Mouse (Mus musculus): ENCODE data around the gene Aftph.

The Aftph gene

GRCm38 (mm10) chr11:20649477-20649876 lies 91.9 kb downstream of the Aftph start:
- peak; percentile 54 for DNase-seq (ENCODE audit: low read depth, low spot score)

DNA sequence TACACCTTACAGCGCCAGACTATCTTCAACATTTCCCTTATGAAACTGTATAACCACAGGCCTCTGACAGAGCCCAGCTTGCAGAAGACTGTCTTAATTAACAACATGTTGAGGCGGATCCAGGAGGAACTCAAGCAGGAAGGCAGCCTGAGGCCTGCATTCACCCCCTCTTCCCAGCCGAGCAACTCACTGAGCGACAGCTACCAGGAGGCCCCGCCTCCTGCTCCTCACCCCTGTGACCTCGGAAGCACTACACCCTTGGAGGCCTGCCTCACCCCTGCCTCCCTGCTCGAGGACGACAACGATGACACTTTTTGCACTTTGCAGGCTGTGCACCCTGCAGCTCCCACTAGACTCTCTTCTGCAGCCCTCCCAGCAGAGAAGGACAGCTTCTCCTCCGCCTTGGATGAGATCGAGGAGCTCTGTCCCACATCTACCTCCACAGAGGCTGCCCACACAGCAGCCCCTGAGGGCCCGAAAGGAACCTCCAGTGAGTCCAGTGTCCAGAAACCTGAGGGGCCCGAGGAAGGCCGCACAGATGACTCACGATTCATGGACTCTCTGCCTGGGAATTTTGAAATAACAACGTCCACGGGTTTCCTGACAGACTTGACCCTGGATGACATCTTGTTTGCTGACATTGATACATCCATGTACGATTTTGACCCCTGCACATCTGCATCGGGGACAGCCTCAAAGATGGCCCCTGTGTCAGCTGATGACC lies 93.3 kb downstream of the Aftph start:
- DNase-seq (ENCODE audit: low read depth, low spot score) = no peak

GRCm38 (mm10) chr11:20646986-20647726 lies 94.2 kb downstream of the Aftph start:
- no peak for DNase-seq (ENCODE audit: low read depth, low spot score)

DNA sequence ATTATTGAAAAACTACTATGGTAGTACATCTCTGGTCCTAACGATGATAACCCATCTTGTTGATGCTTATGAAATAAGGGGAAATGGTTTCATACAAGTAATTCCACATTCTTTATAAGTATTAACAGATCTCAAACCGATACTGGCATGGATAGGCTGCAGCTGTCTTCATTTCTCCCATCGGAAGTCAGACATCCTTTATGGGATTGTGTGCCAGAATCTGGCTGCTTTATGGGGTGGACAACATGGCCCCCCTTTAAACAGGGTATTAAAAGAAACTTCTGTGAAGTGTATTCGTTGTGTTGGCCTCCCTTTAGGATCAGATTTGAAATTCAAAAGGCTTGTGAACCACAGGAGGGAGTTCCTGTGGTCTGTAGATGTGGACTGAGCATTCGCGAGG lies 95.2 kb downstream of the Aftph start:
- DNase-seq (ENCODE audit: low read depth, low spot score) = no peak

DNA sequence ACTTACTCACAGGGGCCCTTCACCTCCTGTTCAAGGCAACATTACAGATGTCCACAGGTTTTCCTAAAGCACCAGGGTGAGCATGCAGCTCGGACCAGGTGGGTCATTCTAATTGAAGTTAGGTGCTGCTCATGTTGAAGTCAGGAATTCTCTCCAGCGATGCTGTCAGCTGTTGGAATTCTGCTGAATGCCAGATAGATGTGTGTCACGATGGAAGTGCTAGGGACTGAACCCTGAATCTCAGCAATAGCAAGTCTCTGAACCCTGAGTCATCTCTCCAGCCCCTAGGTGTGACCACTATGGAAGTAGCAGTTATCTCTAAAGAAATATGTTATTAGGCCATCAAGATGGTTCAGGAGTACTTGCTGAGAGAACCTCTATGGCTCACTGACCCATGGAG lies 95.9 kb downstream of the Aftph start:
- no peak for DNase-seq (ENCODE audit: low read depth, low spot score)

DNA sequence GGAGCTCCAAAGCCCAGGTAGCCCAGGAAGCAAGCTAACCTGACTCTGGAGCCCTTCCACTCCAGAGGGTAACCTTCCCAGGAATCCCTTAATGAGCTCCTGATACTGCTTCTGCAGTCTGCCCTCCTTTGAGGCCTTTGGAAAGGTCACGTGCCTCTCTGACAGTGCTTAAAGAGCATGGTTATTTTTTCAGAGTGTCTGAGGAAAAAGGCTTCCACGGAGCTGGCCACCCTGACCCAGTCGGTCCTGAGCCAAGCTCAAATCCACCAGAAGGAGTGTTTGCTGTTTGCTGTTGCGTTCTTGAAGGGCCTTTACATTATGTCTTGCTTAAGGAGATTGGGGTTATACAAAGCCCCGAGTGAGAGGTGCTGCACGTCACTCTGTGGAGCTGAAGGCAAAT lies 96.5 kb downstream of the Aftph start:
- no peak for DNase-seq (ENCODE audit: low read depth, low spot score)

DNA sequence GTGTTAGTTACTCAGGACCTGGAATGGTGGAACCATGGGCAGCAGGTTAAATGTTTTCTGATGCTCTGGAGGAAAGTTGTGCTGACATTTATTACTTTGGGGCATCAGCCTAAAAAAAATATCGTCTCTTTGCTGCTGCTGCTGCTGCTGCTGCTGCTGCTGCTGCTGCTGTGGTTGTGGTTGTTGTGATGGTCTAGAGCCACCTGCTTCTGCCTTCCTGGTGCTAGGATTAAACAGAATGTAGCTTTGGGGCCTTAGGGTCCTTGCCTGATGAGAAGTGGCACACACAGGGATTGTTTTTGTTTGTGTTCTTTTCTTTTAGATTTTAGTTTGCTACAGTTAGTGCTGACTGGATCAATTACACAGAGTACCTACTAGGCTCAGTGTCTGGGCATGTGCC lies 97.2 kb downstream of the Aftph start:
- no peak for DNase-seq (ENCODE audit: low read depth, low spot score)

DNA sequence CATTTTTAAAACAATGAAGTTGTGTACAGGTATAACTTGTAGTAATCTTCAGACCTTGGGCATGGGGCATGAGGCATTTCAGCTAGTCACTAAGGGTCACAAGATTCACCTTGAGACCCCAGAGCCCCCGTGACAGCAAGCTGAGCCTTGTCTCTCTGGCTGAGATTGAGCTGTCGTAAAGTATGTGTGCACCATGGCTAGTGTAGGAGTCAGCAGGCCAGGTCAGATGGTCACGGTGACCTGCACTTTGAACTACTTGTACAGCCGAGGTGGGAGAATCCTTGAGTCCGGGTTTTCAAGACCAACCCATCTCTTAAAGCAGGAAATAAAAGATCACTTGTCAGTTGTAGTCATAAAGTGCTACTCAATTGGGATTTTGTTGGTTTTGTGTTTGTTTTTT lies 98.2 kb downstream of the Aftph start:
- DNase-seq (ENCODE audit: low read depth, low spot score) = no peak

DNA sequence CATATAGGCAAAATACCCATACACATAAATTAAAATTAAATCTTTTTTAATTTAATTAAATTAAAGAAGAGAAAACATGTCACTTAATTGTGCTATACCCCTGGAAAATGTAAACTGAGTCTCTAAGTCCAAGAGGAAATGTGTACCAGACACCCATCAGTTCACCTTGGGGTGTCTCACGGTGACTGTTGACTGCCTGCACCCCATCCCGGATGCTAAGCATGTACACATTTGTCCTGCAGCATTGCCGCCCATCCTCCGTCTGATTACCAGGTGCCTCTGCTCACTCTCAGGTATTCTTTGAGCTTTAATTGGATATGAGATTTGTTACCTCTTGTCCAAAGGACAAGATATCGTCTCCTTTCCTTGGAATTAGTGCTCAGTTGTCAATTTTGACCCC lies 99.1 kb downstream of the Aftph start:
- DNase-seq (ENCODE audit: low read depth, low spot score) = no peak

DNA sequence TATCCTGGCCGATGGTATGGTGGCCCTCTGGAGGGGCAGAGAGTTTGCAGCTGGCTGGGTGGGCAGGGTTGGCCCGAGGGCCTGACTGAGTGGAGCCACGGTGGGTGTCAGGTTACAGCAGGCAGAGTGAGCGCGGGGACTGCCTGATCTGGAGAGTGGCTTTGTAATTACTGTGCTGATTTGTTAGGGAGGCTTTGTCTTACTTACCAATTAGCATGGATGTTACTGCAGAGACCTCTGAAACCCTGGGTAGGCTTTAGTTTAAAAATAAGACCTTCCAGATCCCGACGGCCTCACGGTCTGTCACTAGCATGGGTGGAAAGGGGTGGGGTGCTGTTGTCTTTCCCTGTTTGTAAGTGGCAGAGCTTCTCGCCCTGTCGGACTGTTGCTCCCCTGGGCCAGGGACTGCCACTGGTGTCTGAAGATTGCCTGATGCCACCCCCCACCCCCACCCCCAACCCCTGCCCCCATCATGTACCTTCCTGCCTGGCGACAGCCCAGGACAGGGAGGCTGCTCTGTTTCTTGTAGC lies 101.4 kb downstream of the Aftph start:
- no peak for DNase-seq (ENCODE audit: low read depth, low spot score)

- DNase-seq (ENCODE audit: low read depth, low spot score) = no peak
Measured at GRCm38 (mm10) chr11:20638841-20639240, 102.5 kb downstream of the Aftph start.

- DNase-seq (ENCODE audit: low read depth, low spot score) = no peak
Measured at GRCm38 (mm10) chr11:20637060-20637459, 104.3 kb downstream of the Aftph start.

GRCm38 (mm10) chr11:20636114-20636513 lies 105.3 kb downstream of the Aftph start:
- no peak for DNase-seq (ENCODE audit: low read depth, low spot score)

DNA sequence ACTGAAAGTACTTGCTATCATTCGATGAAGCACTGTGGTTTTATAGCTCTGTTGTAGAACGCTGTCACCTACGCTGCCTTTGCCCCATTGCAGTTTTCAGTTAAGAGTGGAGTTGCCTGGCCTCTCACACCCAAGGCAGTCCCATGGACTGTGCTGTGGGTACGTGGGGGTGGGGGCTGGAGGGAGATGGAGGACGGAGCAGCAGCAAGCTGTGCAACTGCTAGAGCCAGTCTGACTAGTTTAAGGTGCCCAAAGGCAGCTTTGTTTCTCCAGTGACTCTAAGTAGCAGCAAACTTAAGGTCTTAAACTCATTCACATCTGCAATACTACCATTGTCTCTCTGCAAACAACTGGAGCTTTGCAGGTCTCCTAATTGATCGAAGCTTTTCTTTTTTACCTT lies 105.7 kb downstream of the Aftph start:
- DNase-seq (ENCODE audit: low read depth, low spot score) = no peak
